Mouse (Mus musculus) adrenal gland, adult 18-20 months (tissue): ENCODE measurements around the gene Gab1. TPM values are rescaled to one million over a fixed set of nuclear protein-coding genes. Genes with fewer than 3 reads are reported as not detected.

ENCODE experiments used
- DNase-seq, 2 experiments: peaks; one replicate each; pipeline ENCODE4 v3.0.0; 2021 to 2022; ENCODE audit warnings: low spot score in 2 of 2
- total RNA-seq, 2 experiments: library from RNA; stranded (reverse); gene quantifications; 1 replicate in 1 of 2; 2 replicates in 1 of 2; pipeline ENCODE4 v1.2.3; 2021

The Gab1 gene
- total RNA-seq, 2 experiments from 2014 or later = 15.8 to 16.0 TPM

DNA sequence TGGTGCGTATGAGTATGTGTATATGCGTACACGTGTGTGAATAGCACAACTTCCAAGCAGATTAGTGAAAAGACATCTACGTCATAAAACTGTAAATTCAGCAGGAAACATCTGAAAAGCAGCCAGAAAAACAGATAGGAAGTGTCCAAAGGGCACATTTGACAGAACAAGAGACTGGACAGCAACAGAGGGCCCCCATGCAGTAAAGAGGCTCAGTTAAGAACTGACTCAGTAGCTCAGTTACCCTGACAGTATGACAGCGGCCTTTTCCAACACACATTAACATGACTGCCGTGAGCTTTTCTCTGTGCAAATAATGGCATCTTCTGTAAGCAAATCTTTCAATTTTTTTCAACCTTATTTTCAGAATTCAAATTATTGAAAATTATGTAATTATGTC is 111.9 kb downstream of the Gab1 start:
- DNase-seq = no peak

DNA sequence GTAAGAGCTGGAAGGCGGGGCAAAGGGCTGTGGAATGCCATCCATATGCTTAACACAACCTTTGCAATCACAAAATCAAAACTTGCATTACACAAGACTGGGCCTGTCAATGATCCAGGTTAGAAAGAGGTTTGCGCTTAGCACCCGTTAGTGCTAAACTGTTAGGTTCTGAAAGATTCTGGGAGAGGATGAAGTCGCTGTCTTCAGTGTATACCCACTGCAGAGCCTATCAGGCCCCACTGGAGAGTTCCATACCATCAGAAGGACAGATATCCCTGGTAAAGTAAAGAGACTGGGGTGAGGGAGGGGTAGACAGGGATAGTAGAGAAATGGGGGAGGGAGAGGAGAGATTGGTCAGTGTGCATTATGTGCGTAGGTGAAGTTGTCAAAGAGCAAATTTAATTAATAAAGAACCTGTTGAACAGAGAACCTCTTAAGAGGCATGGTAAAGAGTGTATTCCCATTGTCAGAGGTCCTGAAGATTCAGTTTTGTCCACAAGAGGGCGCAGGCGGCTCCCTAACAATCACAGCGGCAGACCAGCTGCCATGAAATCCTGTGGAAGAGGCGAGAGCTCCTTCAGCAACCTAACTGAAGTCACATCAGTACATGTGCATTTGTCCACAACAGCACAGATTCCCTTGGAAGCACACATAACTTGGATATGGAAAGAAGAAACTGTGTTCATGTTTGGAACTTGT is 127.2 kb downstream of the Gab1 start:
- DNase-seq = peak; percentile 78 to 83

DNA sequence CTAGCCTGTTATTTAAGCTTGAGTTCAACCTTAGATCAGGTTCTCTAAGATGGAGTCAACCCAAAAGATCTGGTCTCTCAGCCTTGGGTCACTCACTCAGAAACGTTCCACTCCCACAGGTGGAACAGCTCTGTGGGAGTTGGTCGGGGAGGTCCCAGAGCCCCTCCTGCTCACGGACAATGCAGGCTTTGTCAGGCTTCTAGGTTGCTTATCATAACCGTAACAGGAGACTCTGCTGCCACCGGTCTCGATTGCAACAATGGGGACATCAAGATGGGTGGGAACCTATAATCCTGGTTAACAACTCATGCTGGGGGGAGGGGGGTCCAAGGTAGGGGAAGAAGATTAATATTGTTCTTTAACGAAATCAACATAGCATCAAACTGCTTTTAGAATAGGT is 127.9 kb downstream of the Gab1 start:
- no peak for DNase-seq

DNA sequence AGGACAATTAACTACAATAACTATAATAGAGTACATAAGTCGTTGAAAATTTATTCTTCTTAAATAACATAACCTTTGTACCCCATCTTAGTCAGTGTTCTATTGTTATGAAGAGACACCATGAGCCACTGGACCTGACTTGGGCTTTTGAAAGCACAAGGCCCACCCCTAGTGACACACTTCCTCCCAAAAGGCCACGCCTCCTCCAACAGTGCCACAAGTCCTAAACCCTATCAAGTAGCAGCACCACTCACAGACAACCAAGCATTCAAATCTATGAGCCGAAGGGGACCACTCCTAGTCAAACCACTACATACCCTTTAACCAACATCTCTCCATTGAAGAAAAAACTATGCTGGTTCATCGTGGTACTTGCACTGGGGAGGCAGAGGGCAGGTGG is 131.2 kb downstream of the Gab1 start:
- DNase-seq = no peak

DNA sequence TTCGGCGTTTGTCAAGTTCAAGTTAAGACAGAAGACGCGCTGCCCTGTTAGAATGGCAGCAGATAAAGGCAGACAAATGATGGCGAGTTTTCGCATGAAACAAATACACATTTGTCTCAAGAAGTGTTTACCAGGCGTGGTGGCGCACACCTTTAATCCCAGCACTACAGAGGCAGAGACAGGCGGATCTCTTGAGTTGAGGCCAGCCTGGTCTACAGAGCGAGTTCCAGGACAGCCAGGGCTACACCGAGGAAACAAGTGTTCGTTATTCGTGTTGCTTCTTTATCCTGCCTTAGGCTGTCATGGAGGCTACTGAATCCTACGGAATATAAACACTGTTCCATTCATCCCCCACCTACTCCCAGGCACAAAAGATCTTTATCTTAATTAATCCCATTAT is 140.4 kb downstream of the Gab1 start:
- no peak for DNase-seq

DNA sequence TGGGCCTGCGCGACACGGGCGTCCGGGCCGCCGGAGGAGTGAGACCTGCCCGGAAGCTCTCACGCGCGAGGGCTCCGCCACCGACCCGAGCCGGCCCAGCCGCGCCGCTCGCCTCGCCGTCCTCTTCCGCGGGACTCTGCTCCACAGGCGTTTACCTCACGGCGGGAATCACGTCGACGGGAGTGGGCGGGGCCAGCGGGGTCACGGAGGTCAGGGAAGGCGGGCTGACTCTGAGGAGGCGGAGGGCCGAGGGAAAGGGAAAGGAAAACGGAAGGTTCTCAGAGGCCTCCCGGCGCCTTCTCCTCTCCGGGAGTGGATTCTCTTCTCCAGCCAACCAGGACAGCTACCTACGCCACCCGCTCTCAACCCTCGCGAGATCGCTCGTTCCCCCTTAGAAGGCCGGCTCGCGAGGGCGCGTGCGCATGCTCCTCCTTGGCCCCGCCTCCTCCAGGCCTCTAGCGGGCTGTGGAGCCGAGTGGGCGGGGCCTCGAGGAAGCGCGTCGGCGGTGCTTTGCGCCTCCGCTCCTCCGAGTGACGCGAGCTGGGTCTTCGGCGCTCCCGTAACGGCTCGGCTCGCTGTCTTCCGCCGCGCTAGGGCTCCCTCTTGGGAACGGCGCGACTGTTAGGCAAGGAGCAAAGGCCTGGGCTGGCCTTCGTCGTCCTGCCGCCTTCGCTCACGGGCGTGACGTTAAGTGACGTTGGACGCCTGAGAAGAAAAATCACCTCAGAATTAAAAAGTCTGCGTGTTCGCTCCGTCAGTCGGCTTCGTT is 141.0 kb downstream of the Gab1 start, which contains the start of gene Smarca5:
Smarca5 (minus strand) TSS at position 343 of the 770 bp plus-strand sequence.
- DNase-seq = peak; percentile 96 to 97

DNA sequence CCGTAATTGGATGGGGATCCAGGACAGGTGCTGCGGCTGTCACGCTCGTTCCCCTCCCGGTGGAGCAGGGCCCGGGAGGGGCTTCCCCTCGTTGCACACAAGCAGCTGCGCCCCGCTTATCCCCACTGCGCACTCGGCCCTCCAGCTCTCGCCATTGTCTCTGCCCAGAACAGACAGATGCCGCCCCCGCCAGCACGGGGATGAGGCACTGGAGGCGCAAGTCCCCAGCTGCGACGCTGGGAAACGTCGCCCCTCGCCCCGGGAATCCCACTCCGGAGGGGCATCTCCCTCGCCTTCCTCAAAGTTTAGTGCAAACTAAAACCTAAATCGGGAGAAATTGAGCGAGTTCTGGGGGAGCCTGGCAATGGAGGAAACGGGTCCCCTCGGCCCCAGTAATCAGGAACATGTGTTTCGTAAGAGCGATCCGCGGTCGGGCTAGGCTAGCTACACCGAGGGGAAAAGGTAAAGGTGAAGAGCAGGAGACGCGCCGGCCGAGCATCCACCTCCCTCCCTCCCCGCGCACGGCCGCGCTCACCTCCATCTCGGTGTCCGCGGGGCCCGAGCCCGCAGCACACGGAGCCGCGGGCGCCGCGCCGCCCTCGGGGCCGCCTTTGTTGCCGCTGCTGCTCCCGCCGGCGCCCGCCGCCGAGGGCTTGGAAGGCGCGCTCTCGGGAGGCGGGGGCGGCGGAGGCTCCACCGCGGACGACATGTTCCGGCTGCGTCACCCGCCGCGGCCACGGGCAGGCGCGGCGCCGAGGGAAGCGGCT is 141.7 kb downstream of the Gab1 start:
- DNase-seq = peak; percentile 32 to 52

DNA sequence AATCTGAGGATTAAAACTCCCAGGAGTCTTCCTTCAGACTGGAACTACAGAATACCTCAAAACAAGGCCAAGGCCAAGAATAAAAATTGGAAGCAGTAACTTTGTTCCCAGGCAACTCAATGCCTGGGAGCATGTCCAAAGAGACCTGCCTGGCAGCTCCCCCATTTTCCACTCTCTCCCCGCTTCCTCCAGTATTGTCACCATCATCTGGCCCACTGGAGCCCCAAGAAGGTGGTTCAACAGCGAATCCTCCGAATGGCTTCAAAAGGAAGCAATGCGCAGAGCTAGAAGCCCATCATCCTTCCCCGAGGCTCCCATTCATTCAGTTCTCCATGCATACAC is 142.3 kb downstream of the Gab1 start:
- peak; percentile 20 to 32 for DNase-seq

DNA sequence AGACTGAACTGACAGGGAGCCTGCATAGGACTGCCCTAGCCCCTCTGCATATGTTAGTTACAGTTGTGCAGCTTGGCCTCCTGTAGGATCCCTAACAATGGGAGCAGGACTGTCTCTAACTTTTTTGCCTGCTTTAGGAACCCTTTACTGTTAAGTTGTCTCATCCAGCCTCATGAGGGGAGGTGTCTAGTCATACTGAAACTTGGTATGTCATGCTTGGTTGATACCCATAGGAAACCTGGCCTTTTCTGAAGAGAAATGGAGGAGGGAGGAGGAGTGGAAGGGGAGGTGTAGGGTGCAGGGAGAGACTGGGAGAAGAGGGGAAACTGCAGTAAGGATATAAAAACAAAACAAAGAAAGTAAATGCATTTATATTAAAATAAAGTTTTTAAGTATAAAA is 148.0 kb downstream of the Gab1 start:
- no peak for DNase-seq

DNA sequence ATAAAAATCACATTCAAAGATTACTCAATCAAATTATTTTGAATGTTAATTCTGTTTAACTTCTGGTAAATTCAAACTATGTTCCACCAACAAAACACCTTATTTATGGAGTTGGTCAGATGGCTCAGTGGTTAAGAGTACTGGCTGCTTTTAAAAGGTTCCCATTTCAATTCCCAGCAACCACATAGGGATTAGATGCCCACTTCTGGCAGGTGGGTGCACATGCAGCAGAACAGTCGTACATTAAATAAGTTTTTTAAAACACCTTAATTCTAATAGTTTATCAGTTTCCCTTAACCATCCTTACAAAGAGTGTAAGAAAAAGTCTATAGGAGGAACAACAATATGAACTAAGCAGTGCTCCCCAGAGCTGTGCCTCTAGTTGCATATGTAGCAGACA is 165.9 kb downstream of the Gab1 start:
- no peak for DNase-seq

Other genes with a start within 250 kb of the Gab1 start
- gene Smarca5, start 141.0 kb downstream of the Gab1 start, total RNA-seq = 10 to 100 TPM; 74.5 to 77.2 TPM
- 10 to 100 TPM; 23.2 to 25.1 TPM for gene Usp38, start 134.4 kb upstream of the Gab1 start, total RNA-seq